16 mouse cellular contexts compared by ENCODE assay signal in the genomic region with DNA sequence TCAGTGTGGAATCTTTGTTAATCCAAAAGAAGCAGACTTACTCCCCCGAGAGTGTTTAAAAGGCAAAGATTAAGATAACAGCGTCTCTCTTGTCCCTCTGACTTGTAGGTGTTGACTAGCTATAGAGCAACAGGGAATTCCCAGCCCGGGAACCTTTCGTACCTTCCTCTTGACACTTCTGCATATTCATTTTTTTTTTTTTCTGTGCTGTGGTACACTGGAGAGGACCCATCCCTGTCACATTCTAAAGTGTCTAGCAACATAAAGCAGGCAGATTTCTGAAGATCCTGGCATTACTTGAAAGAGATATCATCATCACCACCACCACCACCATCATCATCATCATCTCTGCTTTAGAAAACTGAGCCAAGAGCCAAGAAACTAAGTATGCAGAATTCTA.
"Had no signal": no experiment of that assay in that cellular context is flagged by ENCODE, and none has a peak within 500 bp of the region (broad histone marks: within the 10 kb centered on the region; RNA-seq: fewer than 3 reads in every experiment).

No protein-coding gene starts in this region.

- H3K9ac ChIP-seq: kidney, embryonic 15.5 days; limb, embryonic 12.5 days; limb, embryonic 15.5 days; liver, embryonic 14.5 days; liver, postnatal 0 days; lung, embryonic 15.5 days had no signal

- DNase-seq: kidney, postnatal 14 days; kidney, postnatal 4 days; left cerebral cortex, postnatal 4 days; liver, postnatal 0 days; lung, postnatal 10 days; lung, postnatal 4 days; midbrain, embryonic 14.5 days; thymus, adult 18-20 months; thymus, postnatal 36 days had no signal

- ATAC-seq: liver, postnatal 0 days had no signal

- H3K27ac ChIP-seq: kidney, embryonic 15.5 days; limb, embryonic 12.5 days; limb, embryonic 15.5 days; liver, embryonic 14.5 days; lung, embryonic 15.5 days had no signal

- H3K4me3 ChIP-seq: kidney, embryonic 15.5 days; limb, embryonic 12.5 days; limb, embryonic 15.5 days; lung, embryonic 15.5 days had no signal

- H3K9me3 ChIP-seq: kidney, embryonic 15.5 days; limb, embryonic 12.5 days; limb, embryonic 15.5 days; lung, embryonic 15.5 days had no signal

- H3K4me2 ChIP-seq: kidney, embryonic 15.5 days; limb, embryonic 12.5 days; limb, embryonic 15.5 days; liver, embryonic 11.5 days; lung, embryonic 15.5 days; midbrain, embryonic 11.5 days had no signal

- H3K36me3 ChIP-seq: kidney, embryonic 15.5 days; limb, embryonic 12.5 days; limb, embryonic 15.5 days; lung, embryonic 15.5 days had no signal

- H3K27me3 ChIP-seq: kidney, embryonic 15.5 days; limb, embryonic 12.5 days; limb, embryonic 15.5 days; lung, embryonic 15.5 days had no signal
